Mouse (Mus musculus): ENCODE data around the gene Vmn1r48. TPM values are rescaled to one million over a fixed set of nuclear protein-coding genes. Genes with fewer than 3 reads are reported as not detected.
"Not testable (repeated sequence)": the region's sequence is repeated elsewhere in the genome, so short reads cannot be mapped to it uniquely, and the experiment has no call there.

The Vmn1r48 gene
- total RNA-seq (2022): not detected

- DNase-seq: not testable (repeated sequence)
Observed at GRCm38 (mm10) chr6:90036741-90037140, at the start of gene Vmn1r48. Vmn1r48 (minus strand) TSS chr6:90036841.

- DNase-seq: no peak
Observed at GRCm38 (mm10) chr6:90078406-90078805, 41.8 kb upstream of the Vmn1r48 start, which contains the start of gene Vmn1r49. Vmn1r49 (minus strand) TSS chr6:90078506.

- DNase-seq: not testable (repeated sequence)
Observed at GRCm38 (mm10) chr6:90015847-90016246, 20.8 kb downstream of the Vmn1r48 start, which contains the start of gene Vmn1r47. Vmn1r47 (plus strand) TSS chr6:90016147.

- no peak for DNase-seq
Observed at GRCm38 (mm10) chr6:89985989-89986388, 50.7 kb downstream of the Vmn1r48 start.

Other genes starting within 250 kb of the Vmn1r48 start
- not detected for gene Vmn1r42, start 160.4 kb downstream of the Vmn1r48 start, total RNA-seq (2022)
- not detected for gene Vmn1r43, start 160.4 kb downstream of the Vmn1r48 start, total RNA-seq (2022)
- not detected for gene Vmn1r44, start 153.2 kb downstream of the Vmn1r48 start, total RNA-seq (2022)
- not detected for gene Vmn1r45, start 96.2 kb downstream of the Vmn1r48 start, total RNA-seq (2022)
- gene Vmn1r46, start 67.5 kb downstream of the Vmn1r48 start, total RNA-seq (2022): not detected
- not detected for gene Vmn1r47, start 20.7 kb downstream of the Vmn1r48 start, total RNA-seq (2022)
- not detected for gene Vmn1r49, start 41.7 kb upstream of the Vmn1r48 start, total RNA-seq (2022)
- gene Vmn1r50, start 64.6 kb upstream of the Vmn1r48 start, total RNA-seq (2022): not detected
- not detected for gene Vmn1r51, start 85.8 kb upstream of the Vmn1r48 start, total RNA-seq (2022)
- not detected for gene Vmn1r52, start 138.0 kb upstream of the Vmn1r48 start, total RNA-seq (2022)
- gene V1ra8, start 166.0 kb upstream of the Vmn1r48 start, total RNA-seq (2022): not detected
- not detected for gene Vmn1r53, start 187.6 kb upstream of the Vmn1r48 start, total RNA-seq (2022)
- not detected for gene Vmn1r54, start 209.5 kb upstream of the Vmn1r48 start, total RNA-seq (2022)